Mouse (Mus musculus): Measurements from ENCODE around the gene Prkag3.

DNA sequence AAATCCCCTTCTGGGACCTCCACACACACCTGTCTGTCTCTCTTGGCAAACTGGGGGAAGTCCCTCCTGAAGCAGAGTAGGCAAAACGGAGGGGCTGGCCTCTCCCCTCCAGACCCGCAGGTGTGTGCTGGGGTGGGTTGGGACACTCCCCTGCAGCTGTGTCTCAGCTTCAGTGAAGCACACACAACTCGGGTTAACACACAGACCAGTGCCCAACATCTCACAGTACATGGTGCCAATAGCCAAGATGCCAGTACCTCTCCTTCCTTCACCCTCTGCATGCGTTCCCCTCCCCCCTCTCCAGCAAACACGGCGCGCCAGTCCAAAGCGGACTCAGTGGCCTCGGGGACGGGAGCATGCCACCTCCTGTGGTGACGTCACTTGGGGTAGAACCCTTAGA is 42.2 kb upstream of the Prkag3 start, which contains the start of gene Wnt10a:
- TF ChIP-seq EP300 (IDR thresholded peaks at IDR 0.05; ENCODE audit: low read depth) = no peak
- TF ChIP-seq CTCF (IDR thresholded peaks at IDR 0.05; ENCODE audit: low read depth) = no peak

Measured in liver, postnatal 0 days (tissue).